Mouse (Mus musculus): ENCODE measurements around the gene Galntl6.

Galntl6 gene

DNA sequence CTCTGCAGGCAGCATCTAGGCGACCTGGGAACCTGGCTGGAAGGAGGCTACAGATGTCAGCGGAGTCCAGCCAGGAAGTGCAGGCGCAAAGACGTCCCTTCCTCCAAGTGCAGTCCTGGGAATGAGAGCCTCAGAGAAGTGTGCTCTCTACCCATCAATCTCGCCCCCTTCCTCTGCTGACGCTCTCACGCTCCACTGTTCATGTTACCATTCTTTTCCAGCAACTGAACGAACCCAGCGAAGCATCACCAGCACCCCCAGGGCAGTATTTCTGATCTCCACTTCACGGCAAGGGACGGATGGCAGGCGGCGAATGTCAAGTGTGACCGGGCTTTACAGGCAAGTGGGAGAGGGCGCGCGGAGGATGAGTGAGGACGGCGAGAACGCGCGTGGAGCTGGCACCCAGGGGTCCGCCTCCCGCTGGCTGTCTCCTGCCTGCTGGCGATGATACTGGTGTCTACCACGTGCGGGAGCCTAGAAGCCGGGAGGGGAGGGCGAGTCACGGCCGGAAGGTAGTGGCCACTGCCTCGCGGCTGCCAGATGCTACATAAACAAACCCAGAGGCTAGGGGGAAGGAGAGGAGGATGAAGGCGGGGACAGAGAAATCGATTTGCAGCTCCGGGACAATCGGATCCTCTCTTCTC lies at the start of gene Galntl6:
Galntl6 (minus strand) TSS at position 445 of the 644 bp plus-strand sequence.
- DNase-seq: no peak

DNA sequence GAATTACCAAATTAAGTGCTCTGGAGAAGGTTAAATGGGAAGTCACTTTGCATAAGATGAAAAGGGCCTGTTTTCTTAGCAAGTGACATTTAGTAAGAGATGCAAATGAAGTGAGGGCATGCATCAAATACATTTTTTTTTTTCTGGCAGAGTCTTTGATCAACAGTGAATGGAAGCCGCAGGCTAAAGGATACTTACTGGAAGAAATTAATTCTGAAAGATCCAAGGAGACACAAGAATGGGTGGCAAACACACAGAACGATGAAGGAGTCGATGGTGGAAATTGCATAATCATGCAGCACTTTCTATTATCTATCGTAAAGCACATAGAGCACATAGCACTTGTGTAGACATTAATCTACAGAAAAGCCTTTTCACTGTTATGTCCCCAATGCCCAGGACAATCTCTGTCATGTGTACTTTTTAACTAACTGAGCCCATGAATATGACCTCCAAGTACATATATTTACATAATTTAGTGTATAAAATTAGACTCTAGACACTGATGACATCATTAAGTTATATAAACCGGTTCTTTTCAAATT lies 44.8 kb upstream of the Galntl6 start:
- DNase-seq: no peak

DNA sequence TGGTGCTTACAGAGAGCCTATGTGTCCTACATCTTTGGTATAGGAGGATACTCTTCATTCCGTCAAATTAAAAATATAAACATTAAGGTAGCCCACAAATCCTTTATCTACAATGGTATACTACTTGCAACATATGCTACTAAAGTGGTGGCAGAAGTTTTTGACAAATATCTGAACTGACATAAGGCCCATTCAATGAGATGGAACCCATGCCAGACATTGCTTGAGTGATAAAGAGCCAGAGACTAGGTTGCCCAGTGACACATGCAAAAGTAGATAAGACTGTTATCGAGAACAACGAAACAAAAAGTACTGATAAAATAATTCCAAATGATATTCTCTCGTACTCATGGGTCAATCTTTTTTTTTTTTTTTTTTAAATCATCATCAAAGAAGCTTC lies 31.3 kb upstream of the Galntl6 start:
- no peak for DNase-seq

DNA sequence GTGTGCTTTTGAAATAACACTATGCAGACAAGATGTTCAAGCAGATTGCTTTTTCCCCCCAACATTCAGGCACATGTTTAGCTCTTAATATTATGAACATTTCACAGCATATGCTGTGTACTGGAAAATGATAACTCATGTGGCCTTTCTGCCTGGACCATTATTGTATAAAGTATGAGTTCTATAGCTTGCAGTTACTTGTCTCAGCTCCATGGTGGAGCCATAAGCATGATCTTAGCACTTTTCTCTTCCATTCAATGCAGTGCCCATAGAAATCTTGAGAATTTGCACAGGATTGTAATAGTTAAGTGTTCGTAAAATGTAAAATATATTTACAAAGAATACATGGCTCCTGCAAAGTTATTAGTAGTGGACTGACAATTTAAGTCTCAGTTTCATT lies 18.6 kb upstream of the Galntl6 start:
- DNase-seq: no peak

DNA sequence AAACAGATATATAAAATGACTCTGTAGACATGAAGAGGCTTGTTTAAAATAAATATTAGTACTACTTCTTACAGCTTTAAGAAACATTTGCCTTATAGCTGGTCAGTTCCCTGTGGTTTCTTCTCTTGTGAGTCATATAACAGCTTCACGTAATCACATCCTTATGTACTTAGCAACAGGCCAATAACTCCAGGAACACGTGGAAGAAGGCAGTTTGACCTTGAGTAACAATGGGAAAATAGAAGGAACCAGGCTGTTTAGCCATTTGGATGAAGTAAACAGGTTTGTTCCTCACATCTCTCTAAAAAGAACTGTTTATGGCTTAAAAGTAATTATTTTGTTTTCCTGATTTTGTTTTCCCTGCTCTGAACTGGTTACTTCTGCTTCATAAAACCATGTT lies 2.7 kb upstream of the Galntl6 start:
- no peak for DNase-seq

DNA sequence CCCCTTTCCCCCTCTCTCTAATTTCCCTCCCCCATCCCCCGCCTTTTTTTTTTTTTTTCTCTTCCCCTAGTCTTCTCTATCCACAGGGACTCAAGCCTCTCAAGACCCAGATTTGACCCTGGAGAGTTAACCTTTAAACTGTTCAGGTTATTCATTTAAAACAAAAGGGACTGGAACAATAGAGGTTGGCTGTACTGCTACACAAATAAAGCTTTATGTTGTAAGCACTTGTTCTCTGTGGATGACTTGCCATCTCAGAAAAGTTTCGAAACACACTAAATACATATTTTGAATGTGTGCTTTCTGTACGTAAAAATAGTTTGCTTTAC lies 1.2 kb upstream of the Galntl6 start:
- DNase-seq: no peak

DNA sequence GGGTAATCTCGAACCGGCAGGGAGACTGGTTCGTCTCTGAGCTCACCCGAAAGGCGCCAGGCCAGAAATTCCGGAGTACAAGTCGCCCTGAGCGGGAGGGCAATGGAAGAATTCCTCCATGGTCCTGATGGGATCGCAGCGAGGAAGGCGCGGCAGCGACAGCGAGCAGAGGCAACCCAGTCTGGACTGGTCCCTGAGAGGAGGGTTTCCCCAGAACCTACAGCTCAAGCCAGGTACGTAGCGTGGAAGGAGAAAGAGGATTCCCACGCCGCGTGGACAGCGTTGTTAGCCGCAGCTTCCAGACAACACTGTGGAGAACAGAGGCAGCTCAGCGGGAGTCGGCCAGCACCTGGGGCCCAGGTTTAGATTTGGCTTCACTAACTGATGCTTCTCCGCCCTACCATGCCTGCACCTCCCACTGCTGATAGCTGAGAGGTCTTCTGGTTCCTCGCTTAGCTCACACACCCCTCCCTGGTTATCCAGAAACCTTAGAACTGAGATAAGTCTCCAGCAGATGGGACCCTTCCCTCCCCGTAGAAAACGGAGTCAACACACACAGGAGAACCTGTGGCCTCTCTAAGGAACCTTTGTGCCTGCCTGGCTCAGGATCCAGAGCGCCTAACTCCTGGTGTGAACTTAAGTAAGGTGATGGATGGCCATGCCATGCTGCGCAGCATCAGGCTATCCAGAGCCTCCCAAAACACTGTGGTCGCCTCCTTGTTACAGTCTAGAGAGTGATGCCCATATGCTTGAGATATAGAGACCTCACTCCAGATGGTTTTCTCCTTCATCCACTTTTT lies 600 bp upstream of the Galntl6 start:
- DNase-seq: no peak

DNA sequence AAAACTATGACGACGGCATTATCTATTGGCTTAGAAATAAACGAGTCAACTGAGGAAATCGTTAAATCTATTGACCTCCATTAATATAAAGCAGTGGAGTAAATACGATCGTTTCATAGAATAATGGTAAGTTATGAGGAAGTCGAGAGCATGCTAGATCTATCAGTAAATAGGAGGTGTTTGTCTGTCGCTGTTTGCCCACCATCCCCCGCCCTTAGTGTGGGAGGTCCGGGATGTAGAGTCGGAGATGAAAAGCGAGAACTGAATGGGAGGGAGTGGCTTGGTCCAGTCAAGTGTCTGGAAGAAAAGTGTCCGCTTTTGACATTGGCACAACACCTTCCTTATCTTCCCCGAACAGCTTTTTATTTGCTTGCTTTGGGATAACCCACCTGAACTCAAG lies 763 bp downstream of the Galntl6 start, which contains the start of gene BC030500:
BC030500 (plus strand) TSS at position 79 of the 400 bp plus-strand sequence.
- no peak for DNase-seq

DNA sequence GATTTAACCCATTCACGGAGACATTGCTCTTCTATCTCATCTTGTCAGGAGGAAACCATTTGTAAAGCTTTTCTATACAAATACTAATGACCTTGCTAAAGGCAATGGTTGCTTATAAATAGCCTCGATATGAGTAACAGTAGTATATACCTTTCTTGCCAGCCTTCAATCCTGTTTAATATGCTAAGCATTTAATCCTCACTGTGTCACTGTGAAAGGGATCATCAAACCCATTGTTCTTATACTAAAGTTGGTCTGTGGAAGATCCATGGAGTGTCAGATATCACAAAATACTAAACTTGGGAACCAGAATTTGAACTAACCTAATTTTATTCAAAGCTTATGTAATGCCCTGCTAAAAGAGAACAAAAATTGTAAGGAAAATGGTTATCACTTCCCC lies 8.0 kb downstream of the Galntl6 start:
- no peak for DNase-seq

DNA sequence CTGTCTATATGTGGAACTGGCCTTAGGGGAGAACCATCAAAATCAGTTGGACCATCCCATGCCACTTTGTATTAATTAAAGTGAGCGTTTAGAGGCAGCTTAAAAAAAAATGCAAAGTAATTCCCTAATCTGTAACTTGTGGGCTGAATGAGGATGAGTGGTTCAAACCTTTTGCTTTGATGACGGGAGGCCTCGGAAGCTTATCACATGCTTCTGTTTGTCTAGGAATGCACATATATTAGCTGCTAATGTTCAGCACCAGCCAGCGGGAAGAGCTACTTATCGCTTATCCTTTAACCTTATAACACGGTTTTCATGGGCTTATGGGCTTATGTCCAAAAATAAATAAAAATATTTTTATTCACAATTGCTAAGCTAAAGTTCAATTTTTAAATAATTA lies 16.5 kb downstream of the Galntl6 start:
- no peak for DNase-seq

DNA sequence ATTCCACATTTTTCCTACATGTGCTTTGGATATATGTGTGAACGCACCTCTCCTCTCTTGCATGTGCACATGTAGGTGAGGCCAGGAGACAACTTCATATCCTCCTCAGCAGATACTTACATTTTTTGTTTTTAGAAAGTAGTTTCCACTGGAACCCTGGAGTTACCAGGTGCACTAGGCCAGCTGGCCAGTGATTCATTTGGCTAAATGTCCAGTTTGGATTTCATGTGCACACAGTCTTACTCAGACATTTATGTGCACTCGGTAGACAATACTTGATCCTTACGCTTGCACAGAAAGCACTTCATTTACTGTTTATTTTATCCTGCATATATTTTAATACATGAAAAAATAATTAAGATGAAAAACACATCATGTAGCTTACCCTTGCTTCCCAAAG lies 21.8 kb downstream of the Galntl6 start:
- no peak for DNase-seq

DNA sequence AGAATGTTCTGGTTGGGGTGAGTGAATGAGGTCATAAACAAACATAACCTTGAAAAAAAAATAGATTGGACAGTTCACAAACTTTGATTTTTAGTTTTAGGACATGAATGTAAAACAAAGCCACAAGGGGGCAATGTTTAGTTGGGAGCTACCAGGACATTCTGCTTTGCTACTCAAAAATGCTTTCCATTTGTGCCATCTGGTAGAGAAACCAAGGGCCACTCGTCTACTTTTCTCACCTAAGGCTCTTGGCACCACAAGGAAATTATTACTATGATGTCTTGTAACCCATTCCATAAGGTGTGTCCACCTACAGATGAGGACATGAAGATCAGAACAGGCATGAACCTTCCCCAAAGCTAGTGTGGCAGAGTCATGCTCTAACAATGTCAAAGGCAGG lies 26.0 kb downstream of the Galntl6 start:
- no peak for DNase-seq

DNA sequence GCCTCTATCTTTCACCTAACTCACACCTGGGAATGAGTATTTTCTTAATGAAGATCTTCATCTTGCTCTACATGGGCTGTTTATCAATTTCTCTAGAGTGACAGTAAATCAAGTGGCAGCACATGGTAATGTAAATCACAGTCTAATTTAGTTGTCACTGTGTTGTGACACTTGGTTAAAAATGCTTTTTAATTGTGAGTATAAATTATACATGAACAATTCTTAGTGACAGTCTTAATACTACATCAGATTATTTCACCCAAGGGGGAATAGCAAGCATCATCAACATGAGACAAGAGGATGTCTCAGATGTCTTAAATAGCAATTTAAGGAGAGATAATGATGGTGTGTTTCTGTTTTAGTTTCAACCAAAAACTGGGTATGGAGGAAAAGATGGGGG lies 88.1 kb downstream of the Galntl6 start:
- DNase-seq: no peak

DNA sequence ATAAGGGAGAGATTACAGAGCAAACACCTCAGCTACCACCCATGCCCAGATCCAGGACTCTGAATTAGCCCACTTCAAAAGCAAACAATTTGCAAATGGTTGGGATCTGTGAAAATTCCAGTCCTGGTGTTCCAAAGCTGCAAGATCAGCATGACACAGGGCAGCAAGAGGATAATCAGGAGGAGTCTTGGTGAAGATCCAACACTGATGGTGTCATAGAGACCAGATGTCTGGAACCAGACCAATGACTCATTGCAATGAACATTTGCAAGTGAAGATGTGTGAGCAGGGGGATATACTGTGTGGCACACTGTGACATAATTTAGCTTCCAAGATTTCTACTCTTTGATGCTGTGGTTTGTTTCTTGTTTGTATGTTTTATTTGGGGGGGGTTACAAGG lies 107.2 kb downstream of the Galntl6 start:
- no peak for DNase-seq

DNA sequence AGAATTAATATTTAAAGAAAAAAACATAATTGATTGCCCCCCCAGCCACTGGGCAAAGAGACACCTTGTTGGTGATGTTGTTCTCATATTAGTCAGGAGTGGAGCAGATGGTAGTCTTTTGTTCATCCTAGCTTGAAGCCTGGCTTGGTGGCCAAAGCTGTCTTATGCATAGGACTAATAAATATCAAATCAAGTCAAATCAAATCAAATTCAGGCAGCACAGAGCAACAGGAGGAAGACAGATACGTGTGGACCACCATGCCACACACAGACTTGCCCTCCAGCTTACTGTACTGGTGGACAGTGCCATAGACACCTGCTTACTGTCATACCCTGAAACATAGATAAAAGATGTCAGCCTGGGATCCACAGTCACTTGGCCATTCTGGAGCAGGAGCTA lies 110.6 kb downstream of the Galntl6 start:
- DNase-seq: no peak

DNA sequence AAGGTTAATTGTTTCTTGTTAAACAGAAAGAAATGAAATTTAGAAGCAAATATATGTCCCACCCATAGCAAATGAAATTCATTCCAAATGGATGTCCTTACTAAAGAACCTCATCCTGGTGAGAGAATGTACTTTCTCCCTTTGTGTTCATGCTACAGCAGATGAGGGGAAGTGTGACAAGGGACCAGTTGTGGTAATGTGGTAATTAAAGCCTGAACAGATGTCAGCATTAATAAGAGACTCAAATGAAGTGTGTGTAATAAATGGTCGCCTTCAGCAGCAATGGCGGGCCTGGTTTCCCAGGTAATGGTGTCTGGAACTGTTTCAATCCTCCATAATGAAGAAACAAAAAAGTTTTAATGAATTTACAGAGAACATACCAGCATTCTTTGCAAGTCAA lies 158.7 kb downstream of the Galntl6 start:
- DNase-seq: no peak

DNA sequence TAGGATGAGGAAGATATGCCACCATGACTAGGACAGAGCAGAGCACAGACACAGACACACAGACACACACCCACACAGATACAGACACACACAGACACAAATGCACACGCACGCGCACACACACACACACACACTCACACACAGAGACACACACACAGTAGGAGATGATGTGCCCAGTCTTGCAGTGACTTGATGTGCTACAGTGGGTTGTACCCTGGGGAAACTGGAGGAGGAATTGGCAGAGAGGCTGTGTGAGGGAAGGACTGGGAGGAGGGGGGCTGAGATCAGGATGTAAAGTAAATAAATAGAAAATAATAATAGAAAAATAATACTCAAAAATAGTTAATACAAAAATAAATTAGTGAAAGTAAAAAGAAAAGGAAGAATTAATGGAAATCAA lies 174.5 kb downstream of the Galntl6 start:
- DNase-seq: no peak

DNA sequence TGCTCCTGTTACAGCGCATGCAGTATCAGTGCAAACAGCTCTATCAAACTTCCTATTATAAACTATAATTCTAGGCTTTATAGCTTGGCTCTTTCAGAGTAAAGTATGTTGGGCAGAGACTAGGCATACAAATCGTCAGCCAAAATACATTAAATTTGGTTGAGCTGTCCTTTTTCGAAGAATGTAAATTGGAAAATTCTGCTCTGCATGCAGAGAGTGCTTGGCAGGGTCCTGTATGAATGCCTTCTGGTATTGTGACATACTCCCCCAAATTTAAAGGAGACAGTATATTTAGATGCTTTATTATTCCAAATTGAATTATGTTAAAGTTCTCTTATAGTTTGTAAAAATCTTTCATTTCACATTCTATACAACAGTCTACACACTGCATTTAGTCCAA lies 220.7 kb downstream of the Galntl6 start:
- no peak for DNase-seq

DNA sequence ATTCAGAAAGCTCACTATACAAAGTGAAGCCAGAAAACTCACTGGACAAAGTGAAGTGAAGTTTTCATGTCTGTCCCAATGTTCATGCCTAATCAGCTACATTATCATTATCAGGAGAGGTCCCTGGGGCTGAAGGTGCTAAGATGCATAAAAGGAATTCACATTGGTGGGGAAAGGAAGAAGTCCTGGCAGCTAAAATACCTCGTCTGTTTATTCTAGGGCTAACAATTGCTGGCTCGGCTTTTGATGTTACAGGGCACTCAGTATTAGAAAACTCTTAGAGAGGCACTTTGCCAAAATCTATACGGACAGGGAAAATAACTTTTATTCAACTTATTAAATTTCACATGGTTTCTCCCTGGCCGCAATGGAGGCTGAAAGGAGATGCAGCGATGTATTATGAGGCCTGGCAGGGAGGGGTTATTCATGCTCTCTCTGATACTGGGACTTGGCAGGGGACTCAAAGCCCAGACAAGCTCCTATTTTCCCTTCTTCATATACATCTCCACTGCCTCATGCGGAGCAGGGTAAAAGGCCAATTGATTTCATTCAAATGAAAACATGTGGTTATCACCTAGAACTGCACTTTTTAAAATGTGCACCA lies 234.5 kb downstream of the Galntl6 start:
- DNase-seq: no peak

DNA sequence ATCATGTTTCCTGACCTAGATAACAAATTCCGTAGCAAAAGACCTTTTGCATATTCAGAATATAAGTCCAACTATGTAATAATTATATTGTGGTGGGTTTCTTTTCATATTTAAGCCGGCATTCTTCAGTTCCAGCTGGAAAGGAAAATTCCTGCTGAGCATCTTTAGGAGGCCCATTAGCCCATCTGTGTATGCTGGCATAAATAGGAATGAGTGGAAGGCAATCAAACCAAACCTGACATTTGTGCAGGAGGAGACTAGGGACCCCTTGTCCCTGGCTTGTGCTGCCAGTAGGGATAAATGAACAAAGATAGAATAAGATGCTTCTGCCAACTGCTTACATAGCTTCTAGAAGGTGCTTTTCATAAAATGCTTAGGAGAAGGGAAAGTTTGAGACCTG lies 243.4 kb downstream of the Galntl6 start:
- DNase-seq: no peak

DNA sequence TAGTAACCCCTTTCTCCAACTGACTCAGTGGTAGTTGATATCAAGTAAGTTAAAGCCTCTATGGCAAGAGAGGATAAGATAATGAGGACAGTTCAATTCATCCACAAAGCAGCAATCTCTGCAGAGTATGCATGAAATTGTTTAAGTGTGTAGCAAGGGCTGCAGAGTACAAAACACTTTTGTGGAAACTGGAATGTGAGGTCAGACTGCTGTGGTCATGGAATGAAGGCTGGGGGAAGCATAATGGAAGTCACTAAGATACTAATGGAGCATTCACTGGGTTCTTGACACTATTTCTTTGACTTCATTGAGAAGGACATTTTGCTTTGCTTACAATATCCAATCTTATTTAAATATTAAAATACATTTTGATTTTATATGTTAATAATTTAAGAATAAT lies 252.4 kb downstream of the Galntl6 start:
- no peak for DNase-seq

DNA sequence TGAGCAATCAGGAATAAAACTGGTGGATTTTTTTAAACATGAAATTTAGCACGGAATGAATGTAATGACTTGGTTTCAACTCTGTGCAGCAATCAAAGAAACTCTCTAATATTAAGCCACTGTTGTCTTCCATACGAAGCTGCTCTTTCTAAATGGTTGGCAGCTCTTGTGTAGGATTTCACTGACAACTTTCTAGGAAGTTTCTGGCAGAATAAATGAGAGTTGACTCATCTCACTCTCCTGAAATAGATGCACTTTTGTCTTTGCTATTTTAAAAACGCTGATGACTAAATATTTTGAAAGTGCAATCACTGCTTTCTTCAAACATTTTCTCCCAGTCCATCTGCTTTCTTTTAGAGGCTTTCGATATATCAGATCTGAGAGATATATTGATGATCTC lies 256.8 kb downstream of the Galntl6 start:
- DNase-seq: no peak

DNA sequence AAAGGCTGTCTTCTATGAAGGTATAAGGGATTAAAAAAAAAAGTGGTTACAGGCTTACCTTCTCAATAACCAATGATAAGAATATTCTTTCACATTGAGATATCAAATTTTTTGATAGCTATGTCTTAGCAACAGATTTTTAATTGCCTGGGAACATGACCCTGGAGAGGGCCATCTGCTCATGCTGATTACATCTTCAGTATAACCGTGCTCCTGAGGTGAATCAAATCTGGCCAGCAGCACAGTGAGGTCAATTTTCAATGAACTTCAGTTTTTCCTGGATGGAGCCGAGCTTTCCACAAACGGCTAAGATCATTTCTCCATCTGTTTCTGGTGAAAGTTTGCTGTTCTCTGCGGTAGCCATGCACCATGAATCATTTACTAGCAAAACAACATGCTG lies 306.0 kb downstream of the Galntl6 start:
- DNase-seq: no peak

DNA sequence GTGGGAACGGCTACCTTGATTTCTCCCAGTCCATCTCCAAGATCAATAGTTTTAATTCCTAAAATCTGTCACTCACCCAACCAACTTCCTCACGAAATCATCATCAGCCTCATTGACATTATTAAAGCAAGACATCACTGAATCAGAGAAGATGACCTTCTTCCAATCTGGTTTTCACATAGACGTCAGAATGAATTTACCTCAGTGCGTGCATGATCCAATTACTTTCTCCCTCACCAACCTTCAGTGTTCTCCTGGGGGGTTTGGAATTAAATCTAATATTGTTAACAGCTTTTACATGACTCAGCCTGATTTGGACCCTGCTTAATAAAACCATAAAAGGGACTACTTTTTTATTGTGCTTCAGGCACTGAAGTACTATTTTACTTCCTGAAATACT lies 307.7 kb downstream of the Galntl6 start:
- no peak for DNase-seq

All from lung, postnatal 10 days (tissue).